Mouse (Mus musculus) CH12.LX (cell line): ENCODE results near the gene Flnc. TPM values are rescaled to one million over a fixed set of nuclear protein-coding genes. Genes with fewer than 3 reads are reported as not detected.

Source experiments
- DNase-seq: peaks from one replicate; pipeline ENCODE4 v3.0.0-alpha.2; 2013; ENCODE audit errors: extremely low read depth
- H3K27ac ChIP-seq: 2 replicates; pipeline ENCODE4 v1.5.1; 2012; ENCODE audit warnings: low read depth, mild to moderate bottlenecking, control low read depth, moderate library complexity; ENCODE audit not compliant: insufficient read depth
- H3K27me3 ChIP-seq: replicated peaks from 2 replicates; pipeline ENCODE3; 2012; ENCODE audit warnings: inconsistent platforms
- H3K36me3 ChIP-seq, 2 experiments: replicated peaks in 1 of 2; 2 replicates each; pipeline versions ENCODE3 to v1.6.1; 2012; ENCODE audit warnings: inconsistent platforms in 1 of 2, low read length in 1 of 2, mild to moderate bottlenecking in 1 of 2, mixed read lengths in 1 of 2, moderate library complexity in 1 of 2; ENCODE audit not compliant: control insufficient read depth in 1 of 2, insufficient read depth in 1 of 2
- H3K4me1 ChIP-seq, 2 experiments: 2 replicates each; pipeline ENCODE4 v1.6.1; 2012; ENCODE audit warnings: inconsistent platforms in 1 of 2, moderate library complexity in 1 of 2; ENCODE audit not compliant: insufficient read depth in 2 of 2, control insufficient read depth in 1 of 2
- H3K4me2 ChIP-seq: 2 replicates; pipeline ENCODE4 v1.6.1; 2012; ENCODE audit warnings: low read depth, mild to moderate bottlenecking, control low read depth; ENCODE audit not compliant: poor library complexity, insufficient read depth, severe bottlenecking
- H3K4me3 ChIP-seq, 3 experiments: fragments of 150-350 bp in 1 of 3; sonication (generic) in 1 of 3; replicated peaks in 1 of 3; 2 replicates each; pipeline versions ENCODE3 to v1.5.1; 2011 to 2012; ENCODE audit warnings: low read depth in 2 of 3, low read length in 2 of 3, mild to moderate bottlenecking in 2 of 3, moderate library complexity in 2 of 3, control low read depth in 1 of 3, improper control_type of control experiment in 1 of 3, inconsistent platforms in 1 of 3, mixed read lengths in 1 of 3; ENCODE audit not compliant: poor library complexity in 1 of 3
- H3K79me2 ChIP-seq: replicated peaks from 2 replicates; pipeline ENCODE4 v1.6.1; 2012; ENCODE audit warnings: mild to moderate bottlenecking, moderate library complexity; ENCODE audit not compliant: control insufficient read depth, poor library complexity, insufficient read depth, severe bottlenecking; ENCODE audit errors: extremely low read depth
- H3K9ac ChIP-seq: 2 replicates; pipeline ENCODE4 v1.6.1; 2012; ENCODE audit warnings: low read depth, mild to moderate bottlenecking, control low read depth, moderate library complexity; ENCODE audit not compliant: insufficient read depth
- H3K9me3 ChIP-seq: replicated peaks from 2 replicates; pipeline ENCODE3; 2012; ENCODE audit warnings: low read length, inconsistent platforms, mixed read lengths
- CHD2 ChIP-seq: IDR thresholded peaks from 2 replicates; pipeline ENCODE4 v1.6.1; 2011; ENCODE audit warnings: low read length, improper control_type of control experiment
- CTCF ChIP-seq, 2 experiments: IDR thresholded peaks in 1 of 2; conservative IDR thresholded peaks in 1 of 2; 2 replicates each; pipeline ENCODE4 v1.5.1; 2011 to 2012; ENCODE audit warnings: low read depth in 2 of 2, low read length in 2 of 2, improper control_type of control experiment in 1 of 2, inconsistent platforms in 1 of 2, mild to moderate bottlenecking in 1 of 2, moderate library complexity in 1 of 2
- ELF1 ChIP-seq: IDR thresholded peaks from 2 replicates; pipeline ENCODE4 v1.6.1; 2014; ENCODE audit warnings: low read depth, mild to moderate bottlenecking, inconsistent platforms, low read length, improper control_type of control experiment
- ETS1 ChIP-seq: conservative IDR thresholded peaks from 2 replicates; pipeline ENCODE4 v1.6.1; 2012; ENCODE audit warnings: low read depth, mild to moderate bottlenecking, inconsistent platforms, low read length, improper control_type of control experiment, moderate library complexity
- IRF4 ChIP-seq: IDR thresholded peaks from 2 replicates; pipeline ENCODE4 v1.6.1; 2014; ENCODE audit warnings: low read depth, mild to moderate bottlenecking, inconsistent platforms, low read length, improper control_type of control experiment
- JUN ChIP-seq: IDR thresholded peaks from 2 replicates; pipeline ENCODE4 v1.6.1; 2011; ENCODE audit warnings: low read depth, mild to moderate bottlenecking, low read length, improper control_type of control experiment, moderate library complexity; ENCODE audit not compliant: insufficient read depth
- JUND ChIP-seq: conservative IDR thresholded peaks from 2 replicates; pipeline ENCODE4 v1.6.1; 2011; ENCODE audit warnings: low read depth, low read length, improper control_type of control experiment
- KAT2A ChIP-seq: IDR thresholded peaks from 2 replicates; pipeline ENCODE4 v1.6.1; 2012; ENCODE audit warnings: low read length, improper control_type of control experiment, inconsistent platforms; ENCODE audit not compliant: insufficient replicate concordance
- MAFK ChIP-seq: IDR thresholded peaks from 2 replicates; pipeline ENCODE4 v1.6.1; 2011; ENCODE audit warnings: low read length, improper control_type of control experiment; ENCODE audit not compliant: insufficient replicate concordance
- MAZ ChIP-seq: IDR thresholded peaks from 2 replicates; pipeline ENCODE4 v1.6.1; 2012; ENCODE audit warnings: low read depth, mild to moderate bottlenecking, inconsistent platforms, low read length, improper control_type of control experiment, moderate library complexity
- MXI1 ChIP-seq: IDR thresholded peaks from 2 replicates; pipeline ENCODE4 v1.6.1; 2011; ENCODE audit warnings: mild to moderate bottlenecking, low read depth, low read length, improper control_type of control experiment
- NELFE ChIP-seq: IDR thresholded peaks from 2 replicates; pipeline ENCODE4 v1.6.1; 2011; ENCODE audit warnings: low read depth, low read length, improper control_type of control experiment
- PAX5 ChIP-seq: IDR thresholded peaks from 2 replicates; pipeline ENCODE4 v1.6.1; 2012; ENCODE audit warnings: low read length, inconsistent platforms, mixed read lengths
- POLR2A ChIP-seq: IDR thresholded peaks from 2 replicates; pipeline ENCODE4 v1.6.1; 2011; ENCODE audit warnings: low read depth, mild to moderate bottlenecking, improper control_type of control experiment, low read length
- POLR2AphosphoS2 ChIP-seq: IDR thresholded peaks from 2 replicates; pipeline ENCODE4 v1.6.1; 2011; ENCODE audit warnings: low read depth, low read length, improper control_type of control experiment
- RAD21 ChIP-seq: IDR thresholded peaks from 2 replicates; pipeline ENCODE4 v1.6.1; 2011; ENCODE audit warnings: low read depth, mild to moderate bottlenecking, low read length, improper control_type of control experiment, moderate library complexity
- RCOR1 ChIP-seq: conservative IDR thresholded peaks from 2 replicates; pipeline ENCODE4 v1.6.1; 2012; ENCODE audit warnings: low read depth, mild to moderate bottlenecking, inconsistent platforms, low read length, improper control_type of control experiment
- SIN3A ChIP-seq: IDR thresholded peaks from 2 replicates; pipeline ENCODE4 v1.6.1; 2012; ENCODE audit warnings: low read length, improper control_type of control experiment, inconsistent platforms
- SMC3 ChIP-seq: IDR thresholded peaks from 2 replicates; pipeline ENCODE4 v1.6.1; 2011; ENCODE audit warnings: low read depth, low read length, improper control_type of control experiment
- TCF12 ChIP-seq: IDR thresholded peaks from 2 replicates; pipeline ENCODE4 v1.6.1; 2014; ENCODE audit warnings: low read depth, mild to moderate bottlenecking, inconsistent platforms, low read length, improper control_type of control experiment
- UBTF ChIP-seq: IDR thresholded peaks from 2 replicates; pipeline ENCODE4 v1.6.1; 2012; ENCODE audit warnings: low read depth, mild to moderate bottlenecking, inconsistent platforms, low read length, improper control_type of control experiment, moderate library complexity
- USF1 ChIP-seq: IDR thresholded peaks from 2 replicates; pipeline ENCODE4 v1.6.1; 2014; ENCODE audit warnings: low read depth, mild to moderate bottlenecking, inconsistent platforms, low read length, improper control_type of control experiment
- USF2 ChIP-seq: conservative IDR thresholded peaks from 2 replicates; pipeline ENCODE4 v1.6.1; 2011; ENCODE audit warnings: low read depth, low read length, improper control_type of control experiment
- ZC3H11A ChIP-seq: IDR thresholded peaks from 2 replicates; pipeline ENCODE4 v1.6.1; 2012; ENCODE audit warnings: low read depth, mild to moderate bottlenecking, inconsistent platforms, low read length, improper control_type of control experiment
- ZKSCAN1 ChIP-seq: IDR thresholded peaks from 2 replicates; pipeline ENCODE4 v1.6.1; 2012; ENCODE audit warnings: low read depth, inconsistent platforms, low read length, improper control_type of control experiment, borderline replicate concordance
- ZMIZ1 ChIP-seq: IDR thresholded peaks from 2 replicates; pipeline ENCODE4 v1.6.1; 2012; ENCODE audit warnings: low read depth, mild to moderate bottlenecking, inconsistent platforms, low read length, improper control_type of control experiment
- ZNF384 ChIP-seq: IDR thresholded peaks from 2 replicates; pipeline ENCODE4 v1.6.1; 2012; ENCODE audit warnings: low read depth, low read length, improper control_type of control experiment, inconsistent platforms
- dilution Hi-C: fragments of 300-500 bp; cut with MboI; formaldehyde crosslinking; loops from 2 replicates; pipeline ENCODE4 v1.14.3; 2020; ENCODE audit warnings: low sequenced_read_pairs; ENCODE audit not compliant: extremely low pct_unique_long_range_greater_than_20kb, extremely low pct_ligation_motif_present
- in situ Hi-C: fragments of 300-500 bp; cut with MboI; formaldehyde crosslinking; loops from 3 replicates; pipeline ENCODE4 v1.14.3; 2019; ENCODE audit warnings: low sequenced_read_pairs, low pct_ligation_motif_present, low pct_unique_long_range_greater_than_20kb, mixed read lengths
- polyA plus RNA-seq: library from polyadenylated mRNA; unstranded; fragments of >175 nt; gene quantifications from 2 replicates; pipeline ENCODE4 v1.2.1, GENCODE M21; 2012; ENCODE audit warnings: low read depth; ENCODE audit not compliant: insufficient read length
- total RNA-seq, 2 experiments: library from RNA; depleted of rRNA; stranded (reverse); fragments of 300-350 nt in 1 of 2; fragments of >200 nt in 1 of 2; gene quantifications; 2 replicates each; pipeline ENCODE4 v1.2.3; 2012 to 2014

Gene Flnc
- total and polyA plus RNA-seq, 3 experiments, result 0.24 to 0.76 (median 0.60) TPM

- no peak overlapping the region for H3K4me2 ChIP-seq
- H3K27me3 ChIP-seq, result peaks cover 2% of the 10 kb centered on the region
- H3K4me3 ChIP-seq, result no peak overlapping the region
- H3K9ac ChIP-seq, result no peak overlapping the region
- dilution Hi-C loops, result no loop called here
- H3K27ac ChIP-seq, result no peak overlapping the region
- in situ Hi-C loops, result no loop called here
- DNase-seq, result no peak
- peaks cover 3% of the 10 kb centered on the region for H3K9me3 ChIP-seq
- no peak for TF ChIP-seq CHD2
- TF ChIP-seq MXI1, result no peak
- no peak for TF ChIP-seq JUN
- TF ChIP-seq ELF1, result no peak
- no peak for TF ChIP-seq UBTF
- TF ChIP-seq ZC3H11A, result no peak
- TF ChIP-seq ZNF384, result no peak
- no peak for TF ChIP-seq MAFK
- no peak for TF ChIP-seq POLR2AphosphoS2
- TF ChIP-seq ZKSCAN1, result no peak
- TF ChIP-seq ETS1, result no peak
- no peak for TF ChIP-seq ZMIZ1
- no peak for TF ChIP-seq JUND
- TF ChIP-seq, all 38 proteins: peak for 0
- H3K79me2 ChIP-seq, result no peaks in the 10 kb centered on the region
- H3K36me3 ChIP-seq, result no peaks in the 10 kb centered on the region
- H3K4me1 ChIP-seq, result peaks cover 18 to 60% of the 10 kb centered on the region in 2 experiments
Observed at GRCm38 (mm10) chr6:29432676-29433037, 399 bp upstream of the Flnc start.

- in situ Hi-C loops, result no loop called here
- dilution Hi-C loops, result no loop called here
- no peak for DNase-seq
- H3K4me3 ChIP-seq, result no peak overlapping the region
- H3K9me3 ChIP-seq, result peaks cover 3% of the 10 kb centered on the region
- H3K4me1 ChIP-seq, result peaks cover 18 to 60% of the 10 kb centered on the region in 2 experiments
- H3K27me3 ChIP-seq, result peaks cover 8% of the 10 kb centered on the region
- H3K4me2 ChIP-seq, result no peak overlapping the region
- no peaks in the 10 kb centered on the region for H3K79me2 ChIP-seq
- TF ChIP-seq PAX5, result no peak
- TF ChIP-seq IRF4, result no peak
- TF ChIP-seq CTCF (conservative IDR thresholded peaks at IDR 0.05 in 1 of 2, IDR thresholded peaks at IDR 0.05 in 1 of 2; ENCODE audit: low read depth in 2 of 2, low read length in 2 of 2), result no peak
- TF ChIP-seq JUND, result no peak
- no peak for TF ChIP-seq KAT2A
- TF ChIP-seq MAFK, result no peak
- no peak for TF ChIP-seq TCF12
- no peak for TF ChIP-seq MAZ
- no peak for TF ChIP-seq USF2
- no peak for TF ChIP-seq NELFE
- no peak for TF ChIP-seq SMC3
- TF ChIP-seq USF1, result no peak
- no peak for TF ChIP-seq POLR2A
- no peak for TF ChIP-seq RAD21
- TF ChIP-seq ELF1, result no peak
- TF ChIP-seq UBTF, result no peak
- no peak for TF ChIP-seq SIN3A
- no peak for TF ChIP-seq RCOR1
- H3K9ac ChIP-seq, result no peak overlapping the region
- H3K36me3 ChIP-seq, result no peaks in the 10 kb centered on the region
- H3K27ac ChIP-seq, result no peak overlapping the region
Observed at GRCm38 (mm10) chr6:29433804-29434795, 1.0 kb downstream of the Flnc start.
